Mouse (Mus musculus) CH12.LX (cell line): ENCODE data around the gene Prdm10.

Source experiments
- CHD2 ChIP-seq: IDR thresholded peaks from 2 replicates; pipeline ENCODE4 v1.6.1; 2011; ENCODE audit warnings: low read length, improper control_type of control experiment
- EP300 ChIP-seq: IDR thresholded peaks from 2 replicates; pipeline ENCODE4 v1.6.1; 2011; ENCODE audit warnings: low read length, improper control_type of control experiment

GRCm38 (mm10) chr9:31281011-31281662, 799 bp downstream of the Prdm10 start:
- no peak for TF ChIP-seq EP300
- TF ChIP-seq CHD2 = no peak
